Mouse (Mus musculus): Measurements from ENCODE around the gene Gdpd3.

DNA sequence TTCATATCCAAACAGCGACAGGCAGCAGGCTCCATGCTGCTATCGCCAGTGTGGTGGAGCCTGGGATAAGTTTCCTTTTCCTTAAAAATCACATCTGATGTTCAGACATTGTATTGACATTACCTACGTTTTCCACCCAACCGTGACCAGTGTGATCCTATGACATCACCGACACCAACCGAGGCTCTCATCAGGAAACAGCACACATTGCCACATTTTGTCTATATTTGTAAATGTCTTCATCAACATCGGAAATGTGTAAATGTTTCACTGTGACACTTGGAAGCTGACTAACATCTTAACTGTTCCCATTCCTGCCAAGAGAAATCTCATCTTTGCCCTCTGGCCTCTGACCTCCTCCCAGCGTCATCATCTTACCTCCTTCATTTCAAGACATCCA lies 30.0 kb upstream of the Gdpd3 start:
- TF ChIP-seq CTCF (conservative IDR thresholded peaks at IDR 0.05; ENCODE audit: insufficient read depth, insufficient read length, low read depth, low read length): no peak
- TF ChIP-seq POLR2A (IDR thresholded peaks at IDR 0.05; ENCODE audit: low read depth, low read length): no peak

Measured in kidney, adult 2 months (tissue).